Mouse (Mus musculus) embryonic fibroblast, embryonic 13.5 days (primary cell): ENCODE results near the gene Dhrs7.
"Not testable (repeated sequence)": the region's sequence is repeated elsewhere in the genome, so short reads cannot be mapped to it uniquely, and the experiment has no call there.

Experiments used
- CTCF ChIP-seq: IDR thresholded peaks from 2 replicates; pipeline ENCODE4 v1.5.1; 2011; ENCODE audit warnings: mild to moderate bottlenecking, control low read depth, low read length, moderate library complexity, borderline replicate concordance; ENCODE audit not compliant: insufficient read depth
- POLR2A ChIP-seq: IDR thresholded peaks from 2 replicates; pipeline ENCODE4 v1.6.1; 2011; ENCODE audit warnings: low read depth, mild to moderate bottlenecking, control low read depth, low read length, moderate library complexity

DNA sequence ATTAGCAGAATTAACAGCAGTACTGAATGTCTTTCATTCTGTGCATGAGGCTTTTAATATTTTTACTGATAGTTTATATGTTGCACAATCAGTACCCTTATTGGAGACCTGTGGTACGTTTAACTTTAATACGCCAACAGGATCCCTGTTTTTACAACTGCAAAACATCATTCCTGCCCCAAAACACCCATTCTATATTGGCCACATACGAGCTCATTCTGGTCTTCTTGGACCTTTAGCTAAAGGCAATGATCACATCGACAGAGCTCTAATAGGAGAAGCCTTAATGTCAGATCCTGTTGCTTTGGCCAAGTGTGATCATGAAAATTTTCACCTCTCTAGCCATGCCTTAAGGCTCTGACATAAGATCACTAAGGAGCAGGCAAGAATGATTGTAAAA, 21.9 kb upstream of the Dhrs7 start:
- TF ChIP-seq CTCF, POLR2A: not testable (repeated sequence)
